Mouse (Mus musculus) heart, postnatal 14 days (tissue): ENCODE data around the gene 5430403G16Rik. TPM values are rescaled to one million over a fixed set of nuclear protein-coding genes. Genes with fewer than 3 reads are reported as not detected.
"Not testable (repeated sequence)": the region's sequence is repeated elsewhere in the genome, so short reads cannot be mapped to it uniquely, and the experiment has no call there.

Experiments
- DNase-seq, 2 experiments: peaks; one replicate each; pipeline ENCODE4 v3.0.0; 2021 to 2022
- intact Hi-C: fragments of 180-260 bp; cut with DNase I; formaldehyde crosslinking; loops from one replicate; pipeline ENCODE4 v1.15.1; 2025
- long read RNA-seq, 2 experiments: library from polyadenylated mRNA; stranded (forward); transcript quantifications; one replicate each; pipeline ENCODE4 v2.0.0; 2021
- total RNA-seq, 2 experiments: library from RNA; stranded (reverse); gene quantifications; 2 replicates each; pipeline ENCODE4 v1.2.3; 2021

5430403G16Rik gene
- under 1 TPM; 0.24 to 0.31 TPM for total RNA-seq
- long read RNA-seq, experiment 1 = 0 reads
- long read RNA-seq, experiment 2 = 0 reads

DNA sequence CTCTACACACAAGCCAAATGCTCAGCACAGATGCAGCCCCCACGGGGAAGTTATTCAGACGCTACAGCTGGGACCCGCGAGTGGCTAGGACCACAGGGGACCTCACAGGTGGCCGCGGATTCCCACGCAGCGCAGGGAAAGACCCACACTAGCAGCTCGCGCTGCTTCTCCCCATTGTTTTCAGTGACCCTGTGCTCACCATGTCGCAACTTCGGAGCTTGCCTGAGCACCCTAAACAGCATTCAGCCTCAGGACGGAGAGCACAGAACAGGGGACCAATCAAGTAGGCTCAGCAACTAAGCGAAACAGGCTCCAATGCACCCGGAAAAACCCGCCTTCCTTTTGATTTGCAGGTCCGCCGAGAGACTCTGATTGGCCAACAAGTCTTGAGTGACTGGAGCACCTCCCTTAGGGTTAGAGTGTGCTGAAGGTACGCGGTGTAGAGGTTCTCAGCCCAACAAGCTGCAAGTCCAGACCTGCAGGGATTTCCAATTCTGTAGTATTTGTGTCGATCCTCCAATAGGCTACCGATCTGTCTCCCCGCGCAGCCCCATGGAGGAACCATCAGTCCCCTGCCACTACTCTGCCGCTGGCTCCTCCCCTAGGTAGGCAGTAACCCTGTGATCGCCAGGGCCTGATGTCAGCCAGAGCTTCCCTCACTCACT lies at the start of gene 5430403G16Rik:
Gene 5430403G16Rik, minus strand, starts transcription at position 505 of the 665 bp plus-strand sequence.
- intact Hi-C loops = loop anchor here (10.0 kb wide), 1 partner anchor 64 kb away; the partner anchor contains the start of gene 4930522L14Rik
- peak; percentile 35 to 66 for DNase-seq

DNA sequence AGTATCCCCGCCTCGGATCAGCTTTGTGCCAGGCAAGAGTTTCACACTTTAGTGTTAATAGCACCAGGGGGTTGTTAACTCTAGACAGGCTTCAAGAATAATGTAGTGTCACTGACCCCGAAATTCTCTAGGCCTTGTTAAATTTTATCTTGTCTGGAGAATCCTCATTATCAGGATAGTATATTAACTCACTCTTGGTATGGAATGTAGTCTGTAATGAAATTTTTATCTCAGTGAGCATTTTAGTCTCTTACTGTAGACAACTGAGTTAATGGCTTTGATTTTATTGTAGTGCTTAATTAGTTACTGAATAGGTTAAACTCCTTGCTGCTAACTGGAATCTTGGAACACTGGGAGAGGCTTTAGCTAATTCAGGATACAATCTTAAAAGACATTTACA lies 26.5 kb upstream of the 5430403G16Rik start:
- DNase-seq, intact Hi-C loops: not testable (repeated sequence)

DNA sequence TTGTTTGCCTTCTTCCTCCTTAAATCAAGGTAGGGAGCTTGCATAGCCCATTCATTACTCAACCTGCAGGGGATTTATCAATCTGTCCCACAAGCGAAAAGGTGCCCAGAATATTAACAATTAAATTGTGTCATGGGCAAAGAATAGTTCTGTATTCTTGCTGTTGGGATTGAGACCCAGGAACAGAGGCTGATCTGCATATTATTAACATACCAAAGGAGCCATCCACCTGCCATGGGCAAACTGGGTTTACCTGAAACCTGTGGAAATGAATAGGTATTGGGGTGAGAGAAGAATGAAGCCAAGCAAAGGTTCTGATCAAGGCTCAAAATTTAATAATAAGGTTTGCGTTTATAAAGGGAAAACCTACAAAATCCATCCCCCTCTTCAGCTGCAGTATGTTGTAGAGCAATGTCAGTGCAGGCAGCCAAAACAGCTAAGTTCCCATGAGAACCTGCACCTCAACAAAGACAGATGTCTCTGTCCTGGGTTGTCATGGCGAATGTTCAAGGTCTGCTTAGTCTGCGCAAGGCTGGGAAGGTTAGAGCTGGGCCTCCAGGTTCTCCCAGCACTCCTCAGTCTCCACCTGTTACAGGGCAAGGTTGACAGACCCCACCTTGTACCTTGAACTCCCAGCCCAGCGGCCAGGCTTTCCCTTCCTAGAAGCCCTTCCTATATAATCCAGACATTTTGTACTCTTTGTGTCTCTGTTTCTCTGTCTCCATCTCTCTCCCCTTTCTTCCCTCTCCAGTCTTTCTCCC lies 544 bp upstream of the 5430403G16Rik start:
- DNase-seq = not testable (repeated sequence)
- intact Hi-C loops = loop anchor here (10.0 kb wide), 1 partner anchor 63 kb away; the partner anchor contains the start of gene 4930522L14Rik

DNA sequence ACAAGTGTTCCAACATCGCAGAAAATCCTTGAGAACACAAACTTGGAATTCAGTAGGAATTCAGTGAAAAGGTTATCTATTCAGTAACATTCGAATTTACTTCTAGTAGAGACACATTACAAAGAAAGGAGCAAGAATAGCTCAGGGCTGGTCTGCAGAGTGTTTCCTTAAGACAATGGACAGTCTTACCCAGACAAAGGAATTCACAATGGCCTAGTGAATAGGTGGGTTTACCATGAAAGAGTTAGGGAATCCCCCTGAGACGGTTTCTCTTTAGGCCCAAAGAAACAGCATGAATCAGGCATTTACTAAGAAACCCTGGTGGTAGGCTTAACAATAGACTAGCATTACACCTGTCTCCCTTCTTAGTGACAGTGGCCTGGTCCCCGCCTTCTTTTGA lies 7.9 kb downstream of the 5430403G16Rik start:
- intact Hi-C loops = no loop called here
- no peak for DNase-seq

Other genes starting within 250 kb of the 5430403G16Rik start
- gene Crlf2, start 132.0 kb downstream of the 5430403G16Rik start, total RNA-seq = 10 to 100 TPM; 10.3 to 11.7 TPM
- gene 4930522L14Rik, start 60.8 kb upstream of the 5430403G16Rik start, total RNA-seq = 1 to 10 TPM; 1.9 to 2.7 TPM
- gene Gm15446, start 232.4 kb upstream of the 5430403G16Rik start, total RNA-seq = 1 to 10 TPM; 3.9 to 7.5 TPM